Mouse (Mus musculus) heart, adult 2 months (tissue): ENCODE data around the gene Kif1bp.

Source experiments
- CTCF ChIP-seq: fragments of 200-600 bp; IDR thresholded peaks from 2 replicates; pipeline ENCODE4 v1.8.1; 2022; ENCODE audit warnings: antibody characterized with exemption, mild to moderate bottlenecking, moderate library complexity
- EP300 ChIP-seq: fragments of 200-500 bp; IDR thresholded peaks from 2 replicates; pipeline ENCODE4 v1.6.1; 2011; ENCODE audit warnings: low read depth, low read length, control low read depth; ENCODE audit not compliant: insufficient read depth

DNA sequence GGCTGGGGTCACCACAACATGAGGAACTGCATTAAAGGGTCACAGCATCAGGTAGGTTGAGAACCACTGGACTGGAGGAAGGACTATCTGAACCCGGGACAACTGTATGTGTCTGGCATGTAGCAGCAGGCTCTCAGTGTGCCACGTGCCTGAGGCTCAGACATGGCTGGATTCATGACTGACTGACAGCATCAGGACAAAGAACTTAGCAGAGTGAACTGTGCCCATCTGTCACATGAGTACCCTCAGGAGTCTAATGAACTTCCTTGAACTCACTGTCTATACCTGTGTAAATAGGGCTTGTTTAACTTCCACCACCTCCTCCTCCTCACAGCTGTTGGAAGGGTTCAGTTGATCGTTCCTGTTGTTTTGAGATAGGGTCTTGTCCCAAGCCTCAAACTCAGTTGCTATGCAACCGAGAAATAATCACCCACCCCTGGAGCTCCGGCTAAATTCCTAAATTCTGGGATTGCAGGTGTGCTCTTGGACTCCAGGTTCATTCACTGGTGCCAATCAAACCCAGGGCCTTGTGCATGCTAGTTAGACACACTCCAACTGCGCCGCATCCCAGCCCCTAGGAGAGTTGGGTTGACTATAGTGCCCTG, 55.8 kb downstream of the Kif1bp start:
- no peak for TF ChIP-seq CTCF
- TF ChIP-seq EP300, result no peak
